Mouse (Mus musculus) T-helper 2 cell (primary cell): Measurements from ENCODE around the gene Arhgap23.

ENCODE experiments used
- in situ Hi-C: fragments of 300-600 bp; cut with MboI, MseI; formaldehyde crosslinking; loops from one replicate; pipeline ENCODE4 v1.15.1; 2025; ENCODE audit warnings: high pct_unique_total_duplicates

The Arhgap23 gene

GRCm38 (mm10) chr11:97415330-97415711 is at the start of gene Arhgap23:
Arhgap23 (plus strand) TSS chr11:97415533.
- in situ Hi-C loops = no loop called here

- in situ Hi-C loops = no loop called here
Observed at GRCm38 (mm10) chr11:97365556-97365955, 49.8 kb upstream of the Arhgap23 start.

- in situ Hi-C loops = no loop called here
Observed at GRCm38 (mm10) chr11:97368501-97368900, 46.8 kb upstream of the Arhgap23 start.

- in situ Hi-C loops = no loop called here
Observed at GRCm38 (mm10) chr11:97370329-97371091, 44.8 kb upstream of the Arhgap23 start.

- in situ Hi-C loops = no loop called here
Observed at GRCm38 (mm10) chr11:97372159-97372864, 43.0 kb upstream of the Arhgap23 start.

- in situ Hi-C loops = no loop called here
Observed at GRCm38 (mm10) chr11:97373402-97373801, 41.9 kb upstream of the Arhgap23 start.

GRCm38 (mm10) chr11:97380036-97380435 is 35.3 kb upstream of the Arhgap23 start:
- in situ Hi-C loops = no loop called here

- in situ Hi-C loops = no loop called here
Observed at GRCm38 (mm10) chr11:97383017-97383416, 32.3 kb upstream of the Arhgap23 start.

GRCm38 (mm10) chr11:97383764-97384163 is 31.6 kb upstream of the Arhgap23 start:
- in situ Hi-C loops = no loop called here

- in situ Hi-C loops = no loop called here
Observed at GRCm38 (mm10) chr11:97387811-97388210, 27.5 kb upstream of the Arhgap23 start.

- in situ Hi-C loops = no loop called here
Observed at GRCm38 (mm10) chr11:97389127-97389526, 26.2 kb upstream of the Arhgap23 start.

- in situ Hi-C loops = no loop called here
Observed at GRCm38 (mm10) chr11:97393658-97394057, 21.7 kb upstream of the Arhgap23 start.

- in situ Hi-C loops = no loop called here
Observed at GRCm38 (mm10) chr11:97394146-97394545, 21.2 kb upstream of the Arhgap23 start.

GRCm38 (mm10) chr11:97398506-97398905 is 16.8 kb upstream of the Arhgap23 start:
- in situ Hi-C loops = no loop called here

- in situ Hi-C loops = no loop called here
Observed at GRCm38 (mm10) chr11:97399958-97400710, 15.2 kb upstream of the Arhgap23 start.

- in situ Hi-C loops = no loop called here
Observed at GRCm38 (mm10) chr11:97401082-97401481, 14.3 kb upstream of the Arhgap23 start.

GRCm38 (mm10) chr11:97401686-97402435 is 13.5 kb upstream of the Arhgap23 start:
- in situ Hi-C loops = no loop called here

GRCm38 (mm10) chr11:97402746-97403145 is 12.6 kb upstream of the Arhgap23 start:
- in situ Hi-C loops = no loop called here

- in situ Hi-C loops = no loop called here
Observed at GRCm38 (mm10) chr11:97403614-97404183, 11.6 kb upstream of the Arhgap23 start.

GRCm38 (mm10) chr11:97404184-97404760 is 11.1 kb upstream of the Arhgap23 start:
- in situ Hi-C loops = no loop called here

GRCm38 (mm10) chr11:97404761-97405190 is 10.6 kb upstream of the Arhgap23 start:
- in situ Hi-C loops = no loop called here
